Mouse (Mus musculus) lung, postnatal 0 days (tissue): ENCODE measurements around the gene Ciapin1. TPM values are rescaled to one million over a fixed set of nuclear protein-coding genes. Genes with fewer than 3 reads are reported as not detected.

Experiments used
- ATAC-seq: fragments of 200-750 bp; cut with Nextera tagmentation; 2 replicates; pipeline ENCODE4 v1.8.0; 2017; ENCODE audit warnings: moderate library complexity
- DNase-seq: peaks from one replicate; pipeline ENCODE4 v3.0.0-alpha.2; 2016; ENCODE audit warnings: low spot score
- H3K27ac ChIP-seq: fragments of 300-500 bp; sonication (generic); 2 replicates; pipeline ENCODE4 v1.5.1; 2014; ENCODE audit warnings: antibody characterized with exemption, mild to moderate bottlenecking, low read length, mixed read lengths
- H3K27me3 ChIP-seq: fragments of 300-500 bp; sonication (generic); replicated peaks from 2 replicates; pipeline ENCODE4 v1.6.1; 2014; ENCODE audit warnings: low read length, mixed read lengths; ENCODE audit not compliant: insufficient read depth
- H3K36me3 ChIP-seq: fragments of 300-500 bp; sonication (generic); 2 replicates; pipeline ENCODE4 v1.6.1; 2014; ENCODE audit warnings: low read length, mixed read lengths; ENCODE audit not compliant: insufficient read depth
- H3K4me1 ChIP-seq: fragments of 300-500 bp; sonication (generic); 2 replicates; pipeline ENCODE4 v1.6.1; 2014; ENCODE audit warnings: antibody characterized with exemption, low read depth, low read length, mixed read lengths; ENCODE audit not compliant: insufficient read depth
- H3K4me2 ChIP-seq: fragments of 300-500 bp; sonication (generic); replicated peaks from 2 replicates; pipeline ENCODE4 v1.6.1; 2014; ENCODE audit warnings: low read depth, mild to moderate bottlenecking, low read length, moderate library complexity, mixed read lengths
- H3K4me3 ChIP-seq: fragments of 300-500 bp; sonication (generic); 2 replicates; pipeline ENCODE4 v1.5.1; 2014; ENCODE audit warnings: low read depth, low read length
- H3K9ac ChIP-seq: fragments of 300-500 bp; sonication (generic); replicated peaks from 2 replicates; pipeline ENCODE4 v1.6.1; 2014; ENCODE audit warnings: low read depth, mild to moderate bottlenecking
- H3K9me3 ChIP-seq: fragments of 300-500 bp; sonication (generic); 2 replicates; pipeline ENCODE4 v1.6.1; 2016; ENCODE audit warnings: low read length, mixed read lengths
- CTCF ChIP-seq: IDR thresholded peaks from 2 replicates; pipeline ENCODE4 v1.5.1; 2016; ENCODE audit warnings: antibody characterized with exemption, mild to moderate bottlenecking
- EP300 ChIP-seq: IDR thresholded peaks from 2 replicates; pipeline ENCODE4 v1.6.1; 2016; ENCODE audit warnings: antibody characterized with exemption, mild to moderate bottlenecking, control low read depth
- WGBS: fragments of 180-500 bp; shearing (Covaris S2); extraction: QIAGEN DNeasy Blood & Tissue Kit; methylation state at CpG from one replicate; pipeline ENCODE4 v1.1.7; 2014; 5-methylcytosine and 5-hydroxymethylcytosine counted together
- polyA plus RNA-seq: library from polyadenylated mRNA; unstranded; fragments of >200 nt; fragmentation: Nextera tagmentation; extraction: Ambion mirVana; gene quantifications from 2 replicates; pipeline ENCODE4 v1.2.1, GENCODE M21; 2015

Gene Ciapin1
- polyA plus RNA-seq, 1 experiment from 2014 or later, result 74.5 TPM

DNA sequence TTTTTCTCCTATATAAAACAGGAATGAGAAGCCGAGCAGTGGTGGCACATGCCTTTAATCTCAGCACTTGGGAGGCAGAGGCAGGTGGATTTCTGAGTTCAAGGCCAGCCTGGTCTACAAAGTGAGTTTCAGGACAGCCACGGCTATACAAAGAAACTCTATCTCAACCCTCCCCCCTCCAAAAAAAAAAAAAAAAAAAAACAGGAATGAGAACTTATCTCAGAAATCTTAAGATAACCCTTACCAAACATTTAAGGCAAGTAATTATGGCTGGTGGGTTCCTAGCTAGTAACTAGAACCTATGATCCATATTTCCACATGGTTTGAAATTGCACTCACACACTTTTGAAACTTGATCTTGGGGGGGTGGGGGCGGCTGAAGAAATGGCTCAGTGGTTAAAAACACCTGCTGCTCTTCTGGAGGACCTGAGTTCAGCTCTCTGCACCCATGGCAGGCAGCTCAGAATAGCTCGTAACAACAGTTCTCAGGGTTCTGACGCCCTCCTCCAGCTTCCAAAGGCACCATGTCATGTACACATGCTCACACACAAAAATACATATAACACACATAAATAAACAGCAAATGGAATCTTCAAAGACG, 52.1 kb downstream of the Ciapin1 start:
- no peaks in the 10 kb centered on the region for H3K36me3 ChIP-seq

DNA sequence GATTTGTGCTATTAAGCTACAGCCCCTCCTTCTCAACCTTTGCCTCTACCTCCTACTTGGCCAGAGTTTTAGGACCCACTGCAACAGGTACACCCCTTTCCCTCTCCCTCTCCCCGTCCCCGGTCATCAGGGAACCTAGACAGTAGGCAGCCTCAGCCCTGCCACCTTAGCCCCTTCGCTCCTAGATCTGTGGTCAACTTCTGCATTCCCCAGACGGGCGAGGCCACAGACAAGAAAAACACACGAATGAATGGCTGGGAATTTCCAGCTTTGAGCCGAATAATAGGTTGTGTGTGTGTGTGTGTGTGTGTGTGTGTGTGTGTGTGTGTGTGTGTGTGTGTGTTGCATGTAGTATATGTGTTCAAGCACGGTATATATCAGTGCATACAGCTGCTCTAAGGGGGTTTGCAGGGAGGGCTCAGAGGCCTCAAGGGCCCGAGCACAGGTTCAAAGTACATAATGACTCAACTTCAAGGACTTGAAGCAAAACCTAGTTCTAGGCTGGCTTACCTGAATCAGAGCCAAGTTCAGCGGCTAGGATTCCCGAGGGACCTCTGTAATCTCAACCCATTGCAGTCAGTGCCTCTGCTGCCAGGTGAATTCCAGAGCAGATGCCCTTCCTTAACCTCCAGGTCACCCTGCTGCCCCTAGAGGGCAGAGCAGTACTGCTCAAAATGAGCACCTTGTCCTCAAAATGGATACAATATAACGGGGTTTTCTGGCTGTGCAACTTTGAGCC, 52.7 kb downstream of the Ciapin1 start:
- no peak overlapping the region for H3K4me3 ChIP-seq
- TF ChIP-seq EP300, result no peak
- TF ChIP-seq CTCF, result peak; percentile 74
- H3K9me3 ChIP-seq, result no peaks in the 10 kb centered on the region
- no peak overlapping the region for H3K9ac ChIP-seq
- peaks cover 10% of the 10 kb centered on the region for H3K4me1 ChIP-seq
- H3K27ac ChIP-seq, result peak overlapping the region; percentile 75
- ATAC-seq, result peak; percentile 79
- no peaks in the 10 kb centered on the region for H3K27me3 ChIP-seq
- no peak overlapping the region for H3K4me2 ChIP-seq
- DNase-seq, result peak; percentile 91
- no peaks in the 10 kb centered on the region for H3K36me3 ChIP-seq
- WGBS, result 37% methylated on average over 12 of the region's 12 CpGs

More for the DNA sequence above, 52.1 kb downstream of the Ciapin1 start:
- Histone ChIP-seq H3K4me2 (no peak overlapping the region), H3K4me1 (peaks cover 10% of the 10 kb centered on the region), H3K9ac (no peak overlapping the region), H3K9me3 (no peaks in the 10 kb centered on the region), H3K27me3 (no peaks in the 10 kb centered on the region), H3K27ac (no peak overlapping the region), H3K4me3 (no peak overlapping the region)
- DNase-seq (no peak), ATAC-seq (no peak)
- 60% methylated on average over 6 of the region's 6 CpGs for WGBS
- no peak for TF ChIP-seq EP300

DNA sequence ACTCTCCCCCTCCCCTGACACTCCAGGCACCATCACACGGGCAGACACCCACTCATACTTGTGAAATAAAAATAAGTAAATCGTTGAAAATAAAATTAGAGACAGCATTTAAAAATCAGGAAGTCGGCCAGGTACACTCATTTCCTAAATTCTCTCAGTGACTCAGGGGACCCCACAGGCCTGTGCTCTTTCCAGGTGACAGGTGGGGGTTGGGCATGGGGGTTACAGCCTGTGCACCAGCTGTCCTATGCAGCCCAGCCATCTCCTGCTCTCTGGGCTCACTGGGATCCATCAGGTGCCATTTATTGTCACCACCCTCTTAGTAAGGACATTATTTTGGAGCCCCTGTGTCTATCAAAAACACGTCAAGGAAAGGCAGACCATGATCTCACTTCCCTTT, 54.3 kb downstream of the Ciapin1 start:
- Histone ChIP-seq H3K4me3 (no peak overlapping the region), H3K9ac (no peak overlapping the region), H3K4me1 (peaks cover 11% of the 10 kb centered on the region), H3K4me2 (no peak overlapping the region), H3K27me3 (no peaks in the 10 kb centered on the region), H3K36me3 (no peaks in the 10 kb centered on the region), H3K27ac (no peak overlapping the region), H3K9me3 (no peaks in the 10 kb centered on the region)
- DNase-seq (no peak), ATAC-seq (no peak)
- WGBS, result 58% methylated on average over 4 of the region's 4 CpGs
- TF ChIP-seq EP300 (no peak), CTCF (no peak)

DNA sequence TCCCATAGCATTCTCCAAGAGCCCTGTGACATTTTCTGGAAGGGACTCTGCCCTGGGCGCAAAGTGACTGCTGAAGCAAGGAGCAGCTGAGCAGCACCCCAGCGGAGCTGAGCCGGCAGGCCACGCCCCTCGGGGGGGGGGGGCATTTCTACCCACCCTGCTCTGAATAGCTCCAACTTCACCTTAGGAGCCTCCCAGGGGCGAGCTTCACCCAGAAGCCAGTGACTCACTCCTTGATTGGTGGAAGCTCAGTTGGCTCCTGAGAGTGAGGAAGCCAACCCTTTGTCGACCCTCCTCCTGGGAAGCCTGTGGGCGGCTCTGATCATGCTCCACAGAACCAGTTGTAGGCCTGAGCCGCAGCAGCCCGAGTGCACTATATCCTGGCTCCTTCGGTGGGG, 56.3 kb downstream of the Ciapin1 start:
- peaks cover 17% of the 10 kb centered on the region for H3K4me1 ChIP-seq
- 17% methylated on average over 11 of the region's 11 CpGs for WGBS
- no peak overlapping the region for H3K9ac ChIP-seq
- H3K4me2 ChIP-seq, result no peak overlapping the region
- no peak overlapping the region for H3K27ac ChIP-seq
- H3K36me3 ChIP-seq, result no peaks in the 10 kb centered on the region
- no peak overlapping the region for H3K4me3 ChIP-seq
- DNase-seq (peak; percentile 48), ATAC-seq (peak; percentile 30)
- no peaks in the 10 kb centered on the region for H3K27me3 ChIP-seq
- no peaks in the 10 kb centered on the region for H3K9me3 ChIP-seq
- TF ChIP-seq EP300 (no peak), CTCF (no peak)

GRCm38 (mm10) chr8:94781155-94781837, 56.9 kb downstream of the Ciapin1 start:
- Histone ChIP-seq H3K27ac (no peak overlapping the region), H3K9ac (no peak overlapping the region), H3K4me3 (no peak overlapping the region), H3K4me2 (no peak overlapping the region), H3K4me1 (peaks cover 17% of the 10 kb centered on the region), H3K36me3 (no peaks in the 10 kb centered on the region), H3K27me3 (no peaks in the 10 kb centered on the region), H3K9me3 (no peaks in the 10 kb centered on the region)
- TF ChIP-seq EP300 (no peak), CTCF (no peak)
- DNase-seq (no peak), ATAC-seq (no peak)
- WGBS, result 61% methylated on average over 7 of the region's 7 CpGs

GRCm38 (mm10) chr8:94780491-94781154, 57.5 kb downstream of the Ciapin1 start:
- DNase-seq (no peak), ATAC-seq (no peak)
- Histone ChIP-seq H3K9me3 (no peaks in the 10 kb centered on the region), H3K4me3 (no peak overlapping the region), H3K36me3 (no peaks in the 10 kb centered on the region), H3K27me3 (no peaks in the 10 kb centered on the region), H3K4me2 (no peak overlapping the region), H3K4me1 (peaks cover 17% of the 10 kb centered on the region), H3K9ac (no peak overlapping the region), H3K27ac (no peak overlapping the region)
- 80% methylated on average over 21 of the region's 21 CpGs for WGBS
- no peak for TF ChIP-seq CTCF
- TF ChIP-seq EP300, result no peak
